Mouse (Mus musculus) stomach, postnatal 0 days (tissue): ENCODE results near the gene Prkg1. TPM values are rescaled to one million over a fixed set of nuclear protein-coding genes. Genes with fewer than 3 reads are reported as not detected.

Experiments
- ATAC-seq: fragments of 200-750 bp; cut with Nextera tagmentation; 2 replicates; pipeline ENCODE4 v1.8.0; 2017; ENCODE audit not compliant: low FRiP score, low TSS enrichment
- DNase-seq: peaks from one replicate; pipeline ENCODE4 v3.0.0-alpha.2; 2016; ENCODE audit warnings: low spot score
- H3K27ac ChIP-seq: fragments of 300-500 bp; sonication (generic); replicated peaks from 2 replicates; pipeline ENCODE4 v1.5.1; 2014; ENCODE audit warnings: mild to moderate bottlenecking, control low read depth
- H3K27me3 ChIP-seq: fragments of 300-500 bp; sonication (generic); 2 replicates; pipeline ENCODE4 v1.6.1; 2014; ENCODE audit warnings: low read length; ENCODE audit not compliant: control insufficient read depth, insufficient read depth
- H3K36me3 ChIP-seq: fragments of 300-500 bp; sonication (generic); 2 replicates; pipeline ENCODE4 v1.6.1; 2014; ENCODE audit warnings: low read length, mixed read lengths; ENCODE audit not compliant: control insufficient read depth, insufficient read depth
- H3K4me1 ChIP-seq: fragments of 300-500 bp; sonication (generic); replicated peaks from 2 replicates; pipeline ENCODE4 v1.6.1; 2014; ENCODE audit warnings: antibody characterized with exemption; ENCODE audit not compliant: control insufficient read depth, insufficient read depth
- H3K4me2 ChIP-seq: fragments of 300-500 bp; sonication (generic); replicated peaks from 2 replicates; pipeline ENCODE4 v1.6.1; 2014; ENCODE audit warnings: low read depth, mild to moderate bottlenecking, control low read depth, moderate library complexity
- H3K4me3 ChIP-seq: fragments of 300-500 bp; sonication (generic); 2 replicates; pipeline ENCODE4 v1.5.1; 2014; ENCODE audit warnings: low read depth, low read length, control low read depth
- H3K9ac ChIP-seq: fragments of 300-500 bp; sonication (generic); 2 replicates; pipeline ENCODE4 v1.6.1; 2014; ENCODE audit warnings: mild to moderate bottlenecking, low read length, control low read depth, mixed read lengths
- H3K9me3 ChIP-seq: fragments of 300-500 bp; sonication (generic); 2 replicates; pipeline ENCODE4 v1.6.1; 2016; ENCODE audit warnings: low read length; ENCODE audit not compliant: control insufficient read depth
- CTCF ChIP-seq: IDR thresholded peaks from 2 replicates; pipeline ENCODE4 v1.5.1; 2016; ENCODE audit warnings: antibody characterized with exemption, low read depth, mild to moderate bottlenecking, moderate library complexity
- EP300 ChIP-seq: optimal IDR thresholded peaks from 2 replicates; pipeline ENCODE3; 2016; ENCODE audit warnings: antibody characterized with exemption
- WGBS: fragments of 180-500 bp; shearing (Covaris S2); extraction: QIAGEN DNeasy Blood & Tissue Kit; methylation state at CpG from one replicate; pipeline ENCODE4 v1.1.7; 2014; 5-methylcytosine and 5-hydroxymethylcytosine counted together
- polyA plus RNA-seq: library from polyadenylated mRNA; unstranded; fragments of >200 nt; fragmentation: Nextera tagmentation; extraction: Ambion mirVana; gene quantifications from 2 replicates; pipeline ENCODE4 v1.2.1, GENCODE M21; 2015

Prkg1 gene
- polyA plus RNA-seq, 1 experiment from 2014 or later = 6.4 TPM

GRCm38 (mm10) chr19:31082662-31083429 lies 682.0 kb downstream of the Prkg1 start, which contains the start of gene Cstf2t:
Gene Cstf2t (plus strand): TSS chr19:31082837.
- DNase-seq = peak; percentile 98
- 3% methylated on average over 56 of the region's 56 CpGs for WGBS
- H3K36me3 ChIP-seq = peaks cover 7% of the 10 kb centered on the region; the same call in 1 of the 2 replicates
- H3K9ac ChIP-seq = peak within 1 kb of the TSS; percentile 75
- H3K4me2 ChIP-seq = peak within 1 kb of the TSS; percentile 94
- peak; percentile 100 for ATAC-seq
- no peak; the same call in 1 of the 2 replicates for TF ChIP-seq CTCF
- no peak for TF ChIP-seq EP300
- H3K27ac ChIP-seq = peak within 1 kb of the TSS; percentile 78
- H3K4me3 ChIP-seq = peak within 1 kb of the TSS; percentile 67
- no peaks in the 10 kb centered on the region for H3K9me3 ChIP-seq
- H3K4me1 ChIP-seq = peaks cover 6% of the 10 kb centered on the region; the same call in 1 of the 2 replicates
- H3K27me3 ChIP-seq = no peaks in the 10 kb centered on the region

GRCm38 (mm10) chr19:31082226-31082625 lies 682.6 kb downstream of the Prkg1 start:
- Histone ChIP-seq H3K9ac (peak overlapping the region; percentile 47), H3K4me3 (peak overlapping the region; percentile 67), H3K27me3 (no peaks in the 10 kb centered on the region), H3K27ac (0 out of 2 replicates have a peak overlapping the region, but pooled peaks have one; percentile 14), H3K4me2 (peak overlapping the region; percentile 56), H3K36me3 (peaks cover 7% of the 10 kb centered on the region; the same call in 1 of the 2 replicates), H3K9me3 (no peaks in the 10 kb centered on the region), H3K4me1 (peaks cover 6% of the 10 kb centered on the region; the same call in 1 of the 2 replicates)
- DNase-seq (no peak), ATAC-seq (no peak)
- TF ChIP-seq CTCF (no peak), EP300 (no peak)
- WGBS = 19% methylated on average over 7 of the region's 7 CpGs

DNA sequence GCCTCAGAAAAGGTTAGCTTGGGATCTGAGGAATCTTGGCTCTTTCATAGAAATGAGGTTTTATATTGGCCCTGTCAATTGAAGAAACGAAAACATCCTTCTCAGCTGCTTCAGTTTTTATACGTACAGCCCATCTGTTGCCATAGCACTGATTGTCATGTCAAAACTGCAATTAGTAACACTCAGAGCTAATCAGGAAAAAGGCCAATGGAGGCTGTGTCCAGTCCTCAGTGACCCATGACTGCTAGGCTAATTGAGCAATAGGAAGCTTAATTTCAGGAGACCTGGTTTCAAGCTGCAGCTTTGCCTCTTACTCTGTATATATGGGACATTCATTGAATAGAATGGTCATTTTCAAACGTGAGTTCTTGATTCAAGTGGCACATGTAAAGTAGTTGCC lies 686.6 kb downstream of the Prkg1 start:
- H3K9me3 ChIP-seq = no peaks in the 10 kb centered on the region
- WGBS = 69% methylated on average over 3 of the region's 3 CpGs
- H3K9ac ChIP-seq = no peak overlapping the region
- no peak for ATAC-seq
- peaks cover 4% of the 10 kb centered on the region; the same call in 1 of the 2 replicates for H3K4me1 ChIP-seq
- TF ChIP-seq EP300 (no peak), CTCF (no peak)
- no peak overlapping the region for H3K4me2 ChIP-seq
- DNase-seq = no peak
- H3K27me3 ChIP-seq = no peaks in the 10 kb centered on the region
- H3K27ac ChIP-seq = no peak overlapping the region
- H3K36me3 ChIP-seq = no peaks in the 10 kb centered on the region
- H3K4me3 ChIP-seq = no peak overlapping the region

- H3K4me3 ChIP-seq = no peak overlapping the region
- TF ChIP-seq EP300 (no peak), CTCF (no peak)
- WGBS = 87% methylated on average over 4 of the region's 4 CpGs
Observed at GRCm38 (mm10) chr19:31076106-31076505, 688.7 kb downstream of the Prkg1 start.

GRCm38 (mm10) chr19:31074717-31075063 lies 690.1 kb downstream of the Prkg1 start:
- no peak overlapping the region for H3K9ac ChIP-seq
- 13% methylated on average over 3 of the region's 3 CpGs for WGBS

More at GRCm38 (mm10) chr19:31076106-31076505, 688.7 kb downstream of the Prkg1 start:
- Histone ChIP-seq H3K4me2 (no peak overlapping the region), H3K9ac (no peak overlapping the region), H3K27ac (no peak overlapping the region), H3K27me3 (no peaks in the 10 kb centered on the region), H3K36me3 (no peaks in the 10 kb centered on the region), H3K4me1 (0 out of 2 replicates have a peak, but pooled peaks cover 2% of the 10 kb centered on the region), H3K9me3 (no peaks in the 10 kb centered on the region)
- DNase-seq (no peak), ATAC-seq (no peak)

More at GRCm38 (mm10) chr19:31074717-31075063, 690.1 kb downstream of the Prkg1 start:
- Histone ChIP-seq H3K36me3 (no peaks in the 10 kb centered on the region), H3K27ac (peak overlapping the region; percentile 40; the same call in 1 of the 2 replicates), H3K9me3 (no peaks in the 10 kb centered on the region), H3K4me3 (peak overlapping the region; percentile 19; the same call in 1 of the 2 replicates), H3K4me1 (0 out of 2 replicates have a peak, but pooled peaks cover 2% of the 10 kb centered on the region), H3K4me2 (peak overlapping the region; percentile 48), H3K27me3 (no peaks in the 10 kb centered on the region)
- no peak for DNase-seq
- ATAC-seq = no peak
- TF ChIP-seq CTCF (no peak), EP300 (no peak)
